15 mouse cellular contexts compared by ENCODE assay signal in genomic region chr1:43168618-43169017, GRCm38 (mm10). TPM values are rescaled to one million over a fixed set of nuclear protein-coding genes. Genes with fewer than 3 reads are reported as not detected.
DNase-seq lines count a peak whose midpoint lies in the region; ATAC-seq lines count a peak whose summit lies in the region.
"Had no signal": no experiment of that assay in that cellular context is flagged by ENCODE, and none has a peak within 500 bp of the region (broad histone marks: within the 10 kb centered on the region; RNA-seq: fewer than 3 reads in every experiment).

No protein-coding gene starts in this region.

- intact Hi-C loops in heart, postnatal 25 days (cut with DNase I), result no loop called here

- no peak overlapping the region for H3K4me2 ChIP-seq in heart, embryonic 15.5 days
- no peak overlapping the region for H3K4me2 ChIP-seq in stomach, embryonic 16.5 days (ENCODE audit: low read depth, low read length)
- H3K4me2 ChIP-seq: forebrain, embryonic 12.5 days; hindbrain, embryonic 15.5 days had no signal

- WGBS in heart, embryonic 15.5 days, result 66% methylated on average over 7 of the region's 7 CpGs
- 73% methylated on average over 7 of the region's 7 CpGs for WGBS in stomach, embryonic 16.5 days

- no peak overlapping the region for H3K9ac ChIP-seq in heart, embryonic 15.5 days
- no peak overlapping the region for H3K9ac ChIP-seq in stomach, embryonic 16.5 days (ENCODE audit: low read length)
- H3K9ac ChIP-seq: forebrain, embryonic 12.5 days; hindbrain, embryonic 15.5 days had no signal

- no peak for DNase-seq in heart, postnatal 25 days (ENCODE audit: low spot score)
- DNase-seq in thymus, postnatal 14 days, result peak; percentile 13
- no peak for DNase-seq in thymus, postnatal 36 days
- DNase-seq in brain, adult 2 months (ENCODE audit: low read depth, low spot score), result peak; percentile 82
- DNase-seq in layer of hippocampus, postnatal 14 days (ENCODE audit: low spot score in 2 of 2), result no peak
- DNase-seq in layer of hippocampus, postnatal 36 days, result no peak
- DNase-seq: adrenal gland, postnatal 14 days; cerebellum, adult 11 months; gastrocnemius, postnatal 14 days; lung, postnatal 4 days had no signal

- ATAC-seq in heart, embryonic 15.5 days (replicated peaks; ENCODE audit: insufficient number of reproducible peaks, insufficient read depth, low FRiP score, low read depth), result no peak
- peak; percentile 52; the same call in 1 of the 2 replicates for ATAC-seq in stomach, embryonic 16.5 days (ENCODE audit: insufficient read depth, low FRiP score)
- ATAC-seq: midbrain, embryonic 16.5 days had no signal

- peaks cover 69% of the 10 kb centered on the region for H3K4me1 ChIP-seq in heart, embryonic 15.5 days (replicated peaks)
- peaks cover 18% of the 10 kb centered on the region; the same call in 1 of the 2 replicates for H3K4me1 ChIP-seq in stomach, embryonic 16.5 days (ENCODE audit: control insufficient read depth, insufficient read depth, low read length)
- H3K4me1 ChIP-seq: forebrain, embryonic 12.5 days had no signal

- H3K9me3 ChIP-seq in heart, embryonic 15.5 days (replicated peaks), result no peaks in the 10 kb centered on the region
- H3K9me3 ChIP-seq in stomach, embryonic 16.5 days (replicated peaks; ENCODE audit: control insufficient read depth, low read length), result no peaks in the 10 kb centered on the region
- H3K9me3 ChIP-seq: forebrain, embryonic 12.5 days; hindbrain, embryonic 15.5 days had no signal

- no peak overlapping the region for H3K4me3 ChIP-seq in heart, embryonic 15.5 days
- H3K4me3 ChIP-seq in stomach, embryonic 16.5 days (replicated peaks; ENCODE audit: low read length), result no peak overlapping the region
- H3K4me3 ChIP-seq: forebrain, embryonic 12.5 days; hindbrain, embryonic 15.5 days had no signal

- H3K27ac ChIP-seq in heart, embryonic 15.5 days, result peak overlapping the region; percentile 46
- H3K27ac ChIP-seq in stomach, embryonic 16.5 days (ENCODE audit: low read length), result no peak overlapping the region; the same call in 1 of the 2 replicates
- H3K27ac ChIP-seq: forebrain, embryonic 12.5 days; hindbrain, embryonic 15.5 days had no signal

- H3K27me3 ChIP-seq in heart, embryonic 15.5 days, result no peaks in the 10 kb centered on the region
- H3K27me3 ChIP-seq in stomach, embryonic 16.5 days (ENCODE audit: control insufficient read depth, insufficient read depth, low read length), result no peaks in the 10 kb centered on the region
- H3K27me3 ChIP-seq: hindbrain, embryonic 15.5 days had no signal

- H3K36me3 ChIP-seq in heart, embryonic 15.5 days, result peaks cover 9% of the 10 kb centered on the region; the same call in 1 of the 2 replicates
- H3K36me3 ChIP-seq in stomach, embryonic 16.5 days (ENCODE audit: control insufficient read depth, insufficient read depth, low read length), result no peaks in the 10 kb centered on the region
- H3K36me3 ChIP-seq: forebrain, embryonic 12.5 days; hindbrain, embryonic 15.5 days had no signal

RNA-seq across cellular contexts. Expression of gene Fhl2, which starts 28.2 kb away (rescaled TPM):
- 298 and 363 TPM in 2 replicates for polyA plus RNA-seq in heart, embryonic 15.5 days (2015; fragmentation: Nextera tagmentation; extraction: Ambion mirVana)
- 1,000 to 10,000 TPM; 2,139 to 2,275 TPM for total RNA-seq in heart, postnatal 25 days (2021)
- 91.2 and 98.1 TPM in 2 replicates for polyA plus RNA-seq in stomach, embryonic 16.5 days (2015; fragmentation: Nextera tagmentation; extraction: Ambion mirVana)
- 10 to 100 TPM; 43.5 to 46.4 TPM for total RNA-seq in layer of hippocampus, postnatal 14 days (2021)
- 10 to 100 TPM; 32.0 to 32.6 TPM for total RNA-seq in layer of hippocampus, postnatal 36 days (2021)

Comparison
In these comparisons a context has a peak if more than half of its experiments do, and no peak if none do; other contexts are left out.
1. DNase-seq: peak in thymus, postnatal 14 days (single experiment) and brain, adult 2 months (single experiment); none in heart, postnatal 25 days (single experiment), thymus, postnatal 36 days (0 of 2), layer of hippocampus, postnatal 14 days (0 of 2) and layer of hippocampus, postnatal 36 days (0 of 2).
2. RNA of gene Fhl2, which starts 28.2 kb away (total RNA-seq): 2,139 to 2,275 TPM in heart, postnatal 25 days; 43.5 to 46.4 TPM in layer of hippocampus, postnatal 14 days and 32.0 to 32.6 TPM in layer of hippocampus, postnatal 36 days; every median in the first group is over 10 times any median in the second.